Mouse (Mus musculus): ENCODE results near the gene Sertad4. TPM values are rescaled to one million over a fixed set of nuclear protein-coding genes. Genes with fewer than 3 reads are reported as not detected.

The Sertad4 gene
- polyA plus RNA-seq, 1 experiment = 3.2 TPM

DNA sequence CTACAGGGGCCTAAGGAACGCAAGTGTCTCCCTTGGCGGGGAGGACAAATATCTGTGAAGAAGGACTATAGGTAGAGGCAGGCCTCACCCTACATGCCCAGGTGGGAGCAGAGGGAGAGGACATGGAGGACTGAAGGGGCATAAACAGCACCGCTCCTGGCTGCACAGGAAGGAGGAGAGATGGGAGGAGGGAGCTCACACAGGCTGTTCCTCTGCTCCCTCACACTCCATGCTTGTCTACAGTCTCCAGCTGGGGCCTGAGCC lies 58.6 kb downstream of the Sertad4 start:
- no peak overlapping the region for H3K4me3 ChIP-seq (replicated peaks; ENCODE audit: control insufficient read depth, low read depth, low read length)
- no peak for TF ChIP-seq CTCF (IDR thresholded peaks at IDR 0.05; ENCODE audit: control insufficient read depth, insufficient read depth, low read length)
- no peak for TF ChIP-seq POLR2A (IDR thresholded peaks at IDR 0.05; ENCODE audit: borderline replicate concordance, control insufficient read depth, low read depth, low read length)
- no peaks in the 10 kb centered on the region for H3K4me1 ChIP-seq (ENCODE audit: control insufficient read depth, insufficient read depth, low read length)
- WGBS = 87% methylated on average over 3 of the region's 3 CpGs
- H3K27ac ChIP-seq (ENCODE audit: control insufficient read depth, insufficient read depth, low read depth, low read length, poor library complexity) = no peak overlapping the region

DNA sequence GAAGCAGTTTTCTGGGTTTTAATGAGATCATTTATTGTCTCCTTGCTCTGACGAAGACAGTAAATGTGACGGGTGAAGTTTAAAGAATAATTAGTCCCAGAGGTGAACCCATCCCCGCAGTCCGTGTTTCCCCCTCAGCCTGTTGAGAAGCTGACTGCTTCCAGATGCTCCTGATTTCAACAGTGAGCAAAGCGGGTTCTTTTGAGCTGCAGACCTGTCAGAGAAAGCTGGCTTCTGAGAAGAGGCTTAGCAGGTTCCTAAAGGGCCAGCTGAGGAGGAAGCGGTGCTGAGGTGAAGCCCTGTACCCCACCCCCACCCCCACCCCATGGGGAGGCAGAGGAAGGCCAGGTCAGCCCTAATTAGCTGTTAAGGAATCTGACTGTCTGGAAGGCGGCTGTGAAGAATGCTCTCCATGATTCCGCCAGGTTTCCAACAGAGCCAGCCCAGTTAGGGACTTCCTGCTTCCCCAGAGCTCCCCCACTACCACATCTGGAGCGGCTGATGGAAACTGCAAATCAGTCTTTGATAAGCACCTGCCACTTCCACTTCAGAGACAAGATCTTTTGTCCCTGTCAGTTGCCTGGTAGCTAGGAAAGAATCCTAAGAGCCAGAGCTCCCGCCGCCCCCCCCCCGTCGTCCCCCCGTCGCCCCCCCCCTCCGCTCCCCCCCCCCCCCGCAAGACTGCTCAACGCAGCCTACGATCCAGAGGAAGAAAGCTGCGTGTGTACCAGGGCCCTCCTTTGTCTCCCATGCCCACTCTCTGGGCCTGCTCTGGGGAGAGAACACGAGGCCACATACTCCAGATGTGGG lies 59.1 kb downstream of the Sertad4 start:
- TF ChIP-seq POLR2A (IDR thresholded peaks at IDR 0.05; ENCODE audit: borderline replicate concordance, control insufficient read depth, low read depth, low read length) = no peak
- TF ChIP-seq CTCF (IDR thresholded peaks at IDR 0.05; ENCODE audit: control insufficient read depth, insufficient read depth, low read length) = no peak
- no peak overlapping the region for H3K27ac ChIP-seq (ENCODE audit: control insufficient read depth, insufficient read depth, low read depth, low read length, poor library complexity)
- WGBS = 44% methylated on average over 18 of the region's 21 CpGs
- H3K4me3 ChIP-seq (replicated peaks; ENCODE audit: control insufficient read depth, low read depth, low read length) = no peak overlapping the region
- no peaks in the 10 kb centered on the region for H3K4me1 ChIP-seq (ENCODE audit: control insufficient read depth, insufficient read depth, low read length)

DNA sequence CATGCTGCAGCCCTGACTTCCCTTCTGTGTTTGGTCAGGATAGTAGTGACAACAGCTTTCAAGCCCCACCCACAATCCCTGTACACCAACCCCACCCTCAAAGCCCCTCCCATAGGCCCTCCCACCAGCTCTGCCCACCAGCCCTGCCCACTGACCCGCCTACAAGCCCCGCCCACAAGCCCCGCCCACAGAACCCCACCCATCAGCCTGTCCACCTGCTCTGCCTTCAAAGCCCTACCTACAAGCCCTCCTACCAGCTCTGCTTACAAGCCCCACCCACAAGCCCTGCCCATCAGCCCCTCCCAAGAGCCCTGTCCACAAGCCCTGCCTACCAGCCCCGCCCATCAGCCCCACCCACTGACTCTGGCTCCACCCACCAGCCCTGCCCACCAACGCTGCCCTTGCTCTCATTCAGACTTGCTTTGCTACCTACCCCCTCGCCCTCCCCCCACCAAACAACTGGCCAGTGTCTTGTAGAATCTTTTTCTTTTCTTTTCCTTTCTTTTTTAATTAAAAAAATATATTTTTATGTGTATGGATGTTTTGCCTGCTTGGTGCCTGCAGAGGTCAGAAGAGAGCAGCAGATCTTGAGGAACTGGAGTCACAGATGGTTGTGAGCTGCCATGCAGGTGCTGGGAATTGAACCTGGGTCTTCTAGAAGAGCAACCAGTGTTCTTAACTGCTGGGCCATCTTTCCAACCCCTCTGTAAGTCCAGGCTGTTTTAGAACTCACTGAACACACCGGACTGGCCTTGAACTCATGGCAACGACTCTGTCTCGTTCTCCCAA lies 60.4 kb downstream of the Sertad4 start:
- Histone ChIP-seq H3K4me3 (replicated peaks; ENCODE audit: control insufficient read depth, low read depth, low read length) (no peak overlapping the region), H3K27ac (ENCODE audit: control insufficient read depth, insufficient read depth, low read depth, low read length, poor library complexity) (no peak overlapping the region), H3K4me1 (ENCODE audit: control insufficient read depth, insufficient read depth, low read length) (no peaks in the 10 kb centered on the region)
- 72% methylated on average over 9 of the region's 9 CpGs for WGBS
- TF ChIP-seq POLR2A (IDR thresholded peaks at IDR 0.05; ENCODE audit: borderline replicate concordance, control insufficient read depth, low read depth, low read length) (no peak), CTCF (IDR thresholded peaks at IDR 0.05; ENCODE audit: control insufficient read depth, insufficient read depth, low read length) (no peak)

Other genes with a start within 250 kb of the Sertad4 start
- gene Hhat, start 84.5 kb downstream of the Sertad4 start, polyA plus RNA-seq (2011; ENCODE audit: insufficient read depth, insufficient read length, low replicate concordance, missing spikeins) = 0.43 and 1.4 TPM in 2 replicates
- gene Syt14, start 180.0 kb upstream of the Sertad4 start, polyA plus RNA-seq (2011; ENCODE audit: insufficient read depth, insufficient read length, low replicate concordance, missing spikeins) = 2.1 and 2.2 TPM in 2 replicates

Data from bone marrow, adult 2 months (tissue).